Mouse (Mus musculus) G1E-ER4 (cell line): ENCODE measurements around the gene Il20rb. TPM values are rescaled to one million over a fixed set of nuclear protein-coding genes. Genes with fewer than 3 reads are reported as not detected.

Experiments used
- GATA1 ChIP-seq: IDR thresholded peaks from one replicate; pipeline ENCODE4 v1.8.0; 2012; ENCODE audit warnings: low read length, inconsistent platforms
- polyA plus RNA-seq: library from polyadenylated mRNA; stranded (reverse); fragments of >175 nt; gene quantifications from 2 replicates; pipeline ENCODE4 v1.2.3, GENCODE M21; 2012

Il20rb gene
- polyA plus RNA-seq, 1 experiment: 0.99 TPM

DNA sequence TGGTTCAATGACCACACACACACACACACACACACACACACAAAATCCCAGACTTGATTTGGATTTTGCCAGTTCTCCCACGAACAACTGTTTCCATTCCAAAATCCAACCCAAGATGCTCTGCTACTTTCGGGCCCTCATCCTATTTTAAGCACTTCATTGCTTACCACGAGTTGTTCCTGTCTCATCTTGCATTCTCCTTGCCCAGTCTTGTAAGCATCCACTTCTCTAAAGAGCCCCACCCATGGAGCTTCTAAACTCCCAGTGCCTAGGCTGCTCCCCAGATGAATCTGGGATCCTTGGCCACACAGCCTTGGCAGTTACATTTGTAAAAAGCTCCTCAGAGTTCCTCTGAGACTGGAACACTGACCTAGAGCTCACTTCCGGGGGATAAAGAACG lies 3.3 kb downstream of the Il20rb start:
- TF ChIP-seq GATA1: no peak

- no peak for TF ChIP-seq GATA1
Observed at GRCm38 (mm10) chr9:100481626-100482025, 5.0 kb downstream of the Il20rb start.

DNA sequence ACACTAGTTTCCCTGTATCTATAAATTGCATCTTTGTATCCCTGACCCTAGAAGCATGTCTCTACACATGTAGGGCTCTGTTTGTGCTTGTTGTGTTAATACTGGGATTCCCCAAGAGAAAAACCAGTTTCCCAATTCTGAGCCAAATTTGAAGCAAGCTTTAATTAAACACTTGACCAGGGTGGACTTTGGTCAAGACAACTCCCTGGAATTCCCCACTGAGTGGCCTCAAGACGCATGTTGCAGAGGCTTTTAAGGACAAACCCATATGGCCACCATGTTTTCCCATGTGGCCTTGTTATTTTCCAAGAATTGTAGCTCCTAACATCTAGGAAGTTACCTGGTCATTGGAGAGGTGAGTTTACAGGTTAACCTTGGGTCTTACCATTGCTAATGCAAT lies 12.5 kb downstream of the Il20rb start:
- no peak for TF ChIP-seq GATA1

DNA sequence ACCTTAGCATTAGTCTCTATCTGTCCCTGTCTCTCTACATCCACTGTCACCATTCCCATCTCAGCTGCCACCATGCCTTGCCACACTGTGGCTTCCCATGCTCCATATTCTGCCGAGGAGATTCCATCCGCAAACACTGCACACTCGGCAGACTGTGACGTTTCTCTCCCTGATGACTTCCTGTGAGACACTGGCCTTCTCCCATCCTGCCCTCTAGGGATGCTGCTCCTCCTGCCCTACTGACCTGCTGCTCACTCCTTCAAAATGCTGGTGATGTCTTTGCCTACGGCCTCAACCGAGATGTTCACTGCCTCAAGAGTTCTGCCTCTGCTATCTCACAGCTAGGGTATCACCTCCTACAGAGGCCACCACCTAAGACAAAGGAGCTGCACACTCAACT lies 13.2 kb downstream of the Il20rb start:
- no peak for TF ChIP-seq GATA1

GRCm38 (mm10) chr9:100472931-100473330 lies 13.7 kb downstream of the Il20rb start:
- TF ChIP-seq GATA1: no peak

DNA sequence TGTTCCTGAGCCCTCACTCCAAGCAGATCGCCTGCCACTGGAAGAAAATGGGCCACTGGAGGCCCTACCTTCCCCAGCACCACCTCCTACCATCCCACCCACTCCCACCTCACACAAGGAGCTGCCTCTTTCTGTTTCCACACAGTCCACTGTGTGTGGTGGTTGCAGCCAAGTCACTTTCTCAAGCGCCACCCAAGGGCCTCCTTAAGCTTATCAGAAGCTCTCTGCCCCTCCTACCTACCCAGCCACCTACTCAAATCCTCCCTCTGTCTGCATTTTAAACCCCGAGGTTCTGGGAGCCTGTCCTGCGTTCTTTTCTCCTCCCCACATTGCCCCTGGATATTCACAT lies 15.0 kb downstream of the Il20rb start:
- TF ChIP-seq GATA1: no peak

- TF ChIP-seq GATA1: no peak
Observed at GRCm38 (mm10) chr9:100470936-100471604, 15.5 kb downstream of the Il20rb start.

DNA sequence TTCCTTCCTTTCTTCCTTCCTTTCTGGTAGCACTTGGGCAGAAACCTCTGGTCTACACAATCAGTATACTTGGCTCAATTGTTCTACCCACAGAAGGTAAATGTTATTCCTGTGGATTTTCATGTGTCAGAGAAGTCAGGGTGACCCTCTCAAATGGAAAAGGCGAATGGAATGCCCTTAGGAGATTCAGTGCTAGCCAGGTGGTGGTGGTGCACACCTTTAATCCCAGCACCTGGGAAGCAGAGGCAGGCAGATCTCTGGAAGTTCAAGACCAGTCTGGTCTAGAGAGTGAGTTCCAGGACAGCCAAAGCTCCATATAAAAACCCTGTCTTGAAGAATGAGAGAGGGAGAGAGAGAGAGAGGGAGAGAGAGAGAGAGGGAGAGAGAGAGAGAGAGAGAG lies 16.4 kb downstream of the Il20rb start:
- TF ChIP-seq GATA1: no peak

DNA sequence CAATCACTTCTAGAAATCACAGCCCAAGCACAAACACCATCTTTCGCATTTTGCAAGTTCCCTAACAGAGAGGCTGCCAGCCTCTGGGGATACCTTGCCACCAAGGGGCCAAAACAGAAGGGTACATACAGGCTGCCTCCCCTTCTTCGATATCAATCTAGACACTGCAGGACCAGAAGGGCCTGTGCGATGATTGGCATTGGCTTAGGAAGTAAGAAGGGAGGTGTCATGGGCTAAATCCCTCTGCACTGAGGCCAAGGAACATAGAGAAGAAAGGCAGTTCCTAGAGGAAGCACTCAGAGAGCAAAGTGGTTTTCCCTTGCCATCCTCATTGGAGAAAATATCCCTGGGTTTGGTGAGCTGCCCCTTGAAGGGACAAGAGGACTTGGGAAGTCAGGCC lies 16.9 kb downstream of the Il20rb start:
- TF ChIP-seq GATA1: no peak

- no peak for TF ChIP-seq GATA1
Observed at GRCm38 (mm10) chr9:100468151-100468550, 18.4 kb downstream of the Il20rb start.

DNA sequence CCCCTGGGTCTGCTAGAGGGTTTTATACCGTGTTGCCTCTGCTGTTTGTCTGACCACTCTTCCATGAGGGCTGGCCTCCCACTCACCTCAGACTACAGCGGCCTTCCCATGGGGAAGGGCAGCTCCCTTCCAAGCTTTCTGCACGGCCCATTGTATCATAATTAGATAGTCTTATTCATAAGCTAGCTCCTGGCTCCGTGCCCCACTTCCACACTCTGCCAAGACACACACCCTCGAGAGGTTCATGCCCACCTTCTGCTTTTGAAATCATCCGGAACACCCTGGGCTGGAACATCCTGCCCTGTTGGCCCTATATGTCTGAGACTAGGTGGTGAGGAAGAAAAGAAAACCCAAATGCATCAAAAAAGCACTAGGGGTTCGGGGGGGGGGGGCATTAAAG lies 18.9 kb downstream of the Il20rb start:
- no peak for TF ChIP-seq GATA1

- TF ChIP-seq GATA1: no peak
Observed at GRCm38 (mm10) chr9:100466743-100467142, 19.8 kb downstream of the Il20rb start.

DNA sequence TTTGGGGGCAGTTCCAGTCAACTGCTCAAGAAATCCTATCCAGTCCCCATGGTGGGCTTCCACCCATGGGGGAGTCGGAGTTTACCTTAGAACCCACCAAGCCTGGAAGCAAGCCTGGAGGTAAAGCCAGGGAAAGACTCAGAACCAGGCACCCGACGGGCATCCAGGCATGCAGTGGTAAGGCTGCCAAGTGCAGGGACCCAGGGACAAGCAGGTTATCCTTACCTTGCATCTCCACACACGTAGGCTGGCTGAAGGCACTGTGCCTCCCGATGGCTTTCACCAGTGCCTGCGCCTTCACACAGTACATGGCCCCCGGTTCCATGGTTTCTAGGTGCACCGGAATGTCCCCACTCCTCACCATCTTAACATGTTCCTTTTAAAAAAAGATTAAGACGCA lies 20.6 kb downstream of the Il20rb start:
- TF ChIP-seq GATA1: no peak

- TF ChIP-seq GATA1: no peak
Observed at GRCm38 (mm10) chr9:100465380-100465779, 21.2 kb downstream of the Il20rb start.

DNA sequence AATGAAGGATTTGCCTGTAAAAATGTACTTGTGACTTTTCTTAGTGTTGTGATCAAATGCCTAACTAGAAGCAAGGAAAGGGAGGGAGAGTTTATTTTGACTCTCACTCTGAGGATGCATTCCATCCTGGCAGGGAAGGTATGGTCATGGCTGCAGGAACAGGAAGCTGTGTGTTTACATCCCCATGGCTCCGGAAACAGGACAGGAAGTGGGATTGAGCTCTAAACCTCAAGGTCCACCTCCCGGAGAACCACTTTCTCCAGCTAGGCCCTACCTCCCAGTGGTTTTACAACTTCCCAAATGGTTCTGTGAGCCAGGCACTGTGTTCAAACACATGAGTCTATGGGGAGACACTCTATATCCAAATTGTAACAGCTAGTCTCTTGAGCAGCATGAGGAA lies 22.8 kb downstream of the Il20rb start:
- TF ChIP-seq GATA1: no peak

DNA sequence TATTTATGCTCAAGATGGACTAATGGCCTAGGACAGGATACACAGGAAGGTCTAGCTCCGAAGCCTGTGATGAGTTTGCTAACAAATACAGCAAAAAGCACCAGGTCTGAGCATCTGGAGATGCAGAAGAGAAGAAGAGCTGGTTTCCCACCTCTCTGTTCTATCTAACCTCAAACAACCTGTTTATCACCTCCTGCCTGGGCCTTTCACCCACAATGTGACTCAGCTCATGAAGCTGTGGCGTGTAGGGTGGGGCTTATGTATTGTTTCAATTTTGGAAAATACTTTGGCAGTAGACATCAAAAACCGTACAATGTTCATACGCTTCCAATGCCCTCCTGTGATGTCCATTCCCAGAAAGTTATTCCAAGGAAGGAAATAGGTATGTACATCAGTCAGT lies 24.5 kb downstream of the Il20rb start:
- TF ChIP-seq GATA1: no peak

DNA sequence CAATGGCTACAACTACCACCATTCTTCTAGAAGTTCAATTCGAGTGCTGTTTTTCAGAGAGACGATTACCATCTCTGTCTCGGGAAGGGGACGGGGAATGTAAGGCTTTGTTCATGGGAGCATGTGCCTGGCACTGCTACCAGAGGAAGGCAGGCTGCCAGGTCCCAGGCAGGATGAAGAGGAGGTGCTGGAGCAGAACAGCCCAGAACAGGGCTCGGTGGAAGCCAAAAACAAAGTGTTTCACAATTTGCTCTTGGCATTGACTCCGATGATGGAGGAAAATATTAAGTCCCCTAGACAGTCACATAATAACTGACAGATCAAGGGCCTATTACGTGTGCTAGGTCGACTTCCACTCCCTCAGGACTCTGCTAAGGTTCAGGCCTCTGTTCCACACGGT lies 24.9 kb downstream of the Il20rb start:
- TF ChIP-seq GATA1: no peak

DNA sequence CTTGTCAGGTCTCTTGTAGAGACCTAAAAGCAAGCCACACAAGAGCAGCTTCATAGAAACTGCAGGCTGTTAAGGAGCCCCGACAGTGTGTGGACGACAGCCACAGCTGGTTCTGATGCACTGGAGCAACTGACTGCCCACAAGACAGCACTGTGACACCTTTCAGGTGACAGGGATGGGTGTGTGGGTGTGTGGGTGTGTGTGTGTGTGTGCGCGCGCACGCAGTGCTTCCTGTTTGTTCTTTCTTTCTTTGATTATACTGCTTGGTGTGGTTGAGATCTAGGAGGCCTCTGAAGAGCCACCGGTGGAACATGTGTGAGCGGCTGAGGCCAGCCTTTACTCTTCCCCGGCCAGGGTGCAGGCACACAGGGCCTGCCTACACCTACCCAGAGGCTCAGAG lies 26.4 kb downstream of the Il20rb start:
- no peak for TF ChIP-seq GATA1
